Mouse (Mus musculus): ENCODE results near the gene A230050P20Rik.

DNA sequence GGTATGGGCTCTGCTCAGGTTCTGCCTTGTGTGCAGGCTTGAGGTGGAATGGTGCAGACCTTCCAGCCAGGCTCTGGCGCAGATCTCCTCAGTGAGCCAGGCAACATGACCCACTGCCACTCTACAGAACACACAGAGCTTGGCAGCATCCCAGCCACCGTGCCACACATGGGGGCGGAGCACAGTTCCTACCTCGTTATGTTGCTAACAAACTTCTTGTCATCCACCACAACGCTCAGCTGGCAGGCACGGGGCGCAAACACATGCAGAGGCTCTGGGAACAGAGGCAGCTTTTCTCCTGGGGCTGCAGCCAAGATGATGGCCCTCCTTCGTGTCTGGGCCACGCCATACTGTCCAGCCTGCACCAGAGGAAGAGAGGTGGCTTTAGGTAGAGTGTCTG is 41.5 kb downstream of the A230050P20Rik start:
- TF ChIP-seq CTCF (IDR thresholded peaks at IDR 0.05; ENCODE audit: low read depth): no peak
- TF ChIP-seq EP300 (optimal IDR thresholded peaks at IDR 0.05): no peak

Measured in stomach, postnatal 0 days (tissue).